ENCODE assay signal across 1 mouse cellular context in genomic region chr16:33700584-33700983, GRCm38 (mm10).
TF ChIP-seq lines count a peak whose summit lies in the region.

No protein-coding gene starts in this region.

TF ChIP-seq in CH12.LX, 34 proteins besides CTCF, POLR2A, EP300 and RAD21 (continued from another document):
- no peak for TF ChIP-seq ELF1 (IDR thresholded peaks at IDR 0.05; ENCODE audit: low read depth, low read length)
- no peak for TF ChIP-seq MYC (IDR thresholded peaks at IDR 0.05; ENCODE audit: low read depth, low read length)
- no peak for TF ChIP-seq TBP (conservative IDR thresholded peaks at IDR 0.05; ENCODE audit: low read depth, low read length)
- no peak for TF ChIP-seq HCFC1 (IDR thresholded peaks at IDR 0.05; ENCODE audit: low read depth, low read length)
- no peak for TF ChIP-seq TCF12 (IDR thresholded peaks at IDR 0.05; ENCODE audit: low read depth, low read length)
- no peak for TF ChIP-seq JUND (conservative IDR thresholded peaks at IDR 0.05; ENCODE audit: low read depth, low read length)
- no peak for TF ChIP-seq ZNF384 (IDR thresholded peaks at IDR 0.05; ENCODE audit: low read depth, low read length)
TF ChIP-seq in CH12.LX: peak in this region for 0.
